Mouse (Mus musculus) myocyte (in vitro differentiated cells): ENCODE data around the gene Tyw5. TPM values are rescaled to one million over a fixed set of nuclear protein-coding genes. Genes with fewer than 3 reads are reported as not detected.

Experiments
- H3K27me3 ChIP-seq: one replicate; pipeline ENCODE4 v1.6.1; 2011; ENCODE audit not compliant: control insufficient read depth, insufficient read depth, insufficient read length
- H3K36me3 ChIP-seq: one replicate; pipeline ENCODE4 v1.6.1; 2011; ENCODE audit not compliant: control insufficient read depth, insufficient read depth
- H3K4me2 ChIP-seq: one replicate; pipeline ENCODE4 v1.6.1; 2011; ENCODE audit warnings: low read depth, control low read depth
- H3K4me3 ChIP-seq: one replicate; pipeline ENCODE4 v1.5.1; 2011; ENCODE audit warnings: mild to moderate bottlenecking, control low read depth, moderate library complexity
- H3K79me2 ChIP-seq: one replicate; pipeline ENCODE4 v1.6.1; 2011; ENCODE audit not compliant: control insufficient read depth, insufficient read depth
- H3ac ChIP-seq: one replicate; pipeline ENCODE4 v1.6.1; 2011; ENCODE audit not compliant: control insufficient read depth, insufficient read length
- CEBPB ChIP-seq: IDR thresholded peaks from 2 replicates; pipeline ENCODE4 v1.6.1; 2011; ENCODE audit warnings: mild to moderate bottlenecking, moderate library complexity; ENCODE audit not compliant: poor library complexity, insufficient read depth, severe bottlenecking
- E2F4 ChIP-seq: IDR thresholded peaks from one replicate; pipeline ENCODE4 v1.6.1; 2011; ENCODE audit warnings: mild to moderate bottlenecking, control low read depth, moderate library complexity; ENCODE audit not compliant: insufficient read depth
- MAX ChIP-seq: IDR thresholded peaks from one replicate; pipeline ENCODE4 v1.6.1; 2011; ENCODE audit warnings: low read depth, mild to moderate bottlenecking, control low read depth
- MYOD1 ChIP-seq, 3 experiments: IDR thresholded peaks; one replicate each; pipeline ENCODE4 v1.6.1; 2011; ENCODE audit warnings: control low read depth in 2 of 3, low read depth in 2 of 3, mild to moderate bottlenecking in 2 of 3, moderate library complexity in 1 of 3; ENCODE audit not compliant: insufficient read length in 2 of 3, control insufficient read depth in 1 of 3
- MYOG ChIP-seq, 3 experiments: IDR thresholded peaks; one replicate each; pipeline ENCODE4 v1.6.1; 2011; ENCODE audit warnings: control low read depth in 2 of 3, low read depth in 2 of 3, mild to moderate bottlenecking in 2 of 3; ENCODE audit not compliant: insufficient read length in 2 of 3, control insufficient read depth in 1 of 3, insufficient read depth in 1 of 3
- POLR2A ChIP-seq: IDR thresholded peaks from one replicate; pipeline ENCODE4 v1.6.1; 2011; ENCODE audit warnings: low read depth, mild to moderate bottlenecking, control low read depth, moderate library complexity; ENCODE audit not compliant: insufficient read length
- POLR2AphosphoS2 ChIP-seq: IDR thresholded peaks from one replicate; pipeline ENCODE4 v1.6.1; 2011; ENCODE audit warnings: low read depth, control low read depth; ENCODE audit not compliant: insufficient read length
- REST ChIP-seq: IDR thresholded peaks from one replicate; pipeline ENCODE4 v1.6.1; 2011; ENCODE audit warnings: mild to moderate bottlenecking, control low read depth, moderate library complexity; ENCODE audit not compliant: insufficient read depth, insufficient read length
- SRF ChIP-seq: IDR thresholded peaks from one replicate; pipeline ENCODE4 v1.6.1; 2011; ENCODE audit warnings: low read depth; ENCODE audit not compliant: control insufficient read depth, insufficient read length
- TCF12 ChIP-seq: IDR thresholded peaks from one replicate; pipeline ENCODE4 v1.6.1; 2011; ENCODE audit warnings: mild to moderate bottlenecking, control low read depth; ENCODE audit not compliant: poor library complexity, insufficient read depth, severe bottlenecking
- TCF3 ChIP-seq: IDR thresholded peaks from one replicate; pipeline ENCODE4 v1.6.1; 2011; ENCODE audit warnings: low read depth, control low read depth; ENCODE audit not compliant: insufficient read length
- USF1 ChIP-seq: IDR thresholded peaks from one replicate; pipeline ENCODE4 v1.6.1; 2011; ENCODE audit warnings: low read depth, mild to moderate bottlenecking, control low read depth, moderate library complexity
- polyA plus RNA-seq: library from polyadenylated mRNA; unstranded; fragments of >200 nt; fragmentation: generic; extraction: Trizol; gene quantifications from one replicate; pipeline ENCODE4 v1.2.1, GENCODE M21; 2012; ENCODE audit warnings: missing spikeins

Tyw5 gene
- polyA plus RNA-seq, 1 experiment = 6.4 TPM

DNA sequence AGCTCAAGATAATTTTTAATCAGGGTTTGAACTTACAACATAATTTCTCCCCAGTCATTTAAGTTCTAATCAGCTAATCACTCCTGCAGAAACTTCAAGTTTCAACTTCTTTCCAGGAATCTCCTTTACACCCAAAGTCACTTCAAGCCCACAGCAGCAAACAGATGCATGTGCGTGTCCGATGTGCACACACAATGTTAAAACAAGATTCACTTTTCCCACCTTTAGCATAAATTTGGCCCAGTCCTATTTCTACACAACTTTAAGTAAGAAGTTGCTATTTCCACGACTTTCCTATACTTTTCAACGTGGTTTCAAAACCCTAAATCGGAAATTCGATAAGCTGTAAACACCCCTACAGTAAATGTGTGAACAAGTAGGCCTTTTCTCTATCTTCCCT is 30.1 kb downstream of the Tyw5 start:
- H3K4me2 ChIP-seq = peak overlapping the region; percentile 76
- peak overlapping the region; percentile 62 for H3K4me3 ChIP-seq
- peaks cover 10% of the 10 kb centered on the region for H3K79me2 ChIP-seq
- no peaks in the 10 kb centered on the region for H3K36me3 ChIP-seq
- TF ChIP-seq TCF3 (no peak), POLR2A (no peak), CEBPB (no peak), REST (no peak), TCF12 (no peak), E2F4 (no peak), MYOD1 (IDR thresholded peaks at IDR 0.05; ENCODE audit: control insufficient read depth in 1 of 3, insufficient read length in 2 of 3, low read depth in 2 of 3) (no peak), MAX (no peak), POLR2AphosphoS2 (no peak), USF1 (no peak), SRF (no peak), MYOG (IDR thresholded peaks at IDR 0.05; ENCODE audit: control insufficient read depth in 1 of 3, insufficient read depth in 1 of 3, insufficient read length in 2 of 3, low read depth in 2 of 3) (no peak)
- no peaks in the 10 kb centered on the region for H3K27me3 ChIP-seq
- H3ac ChIP-seq = no peak overlapping the region

DNA sequence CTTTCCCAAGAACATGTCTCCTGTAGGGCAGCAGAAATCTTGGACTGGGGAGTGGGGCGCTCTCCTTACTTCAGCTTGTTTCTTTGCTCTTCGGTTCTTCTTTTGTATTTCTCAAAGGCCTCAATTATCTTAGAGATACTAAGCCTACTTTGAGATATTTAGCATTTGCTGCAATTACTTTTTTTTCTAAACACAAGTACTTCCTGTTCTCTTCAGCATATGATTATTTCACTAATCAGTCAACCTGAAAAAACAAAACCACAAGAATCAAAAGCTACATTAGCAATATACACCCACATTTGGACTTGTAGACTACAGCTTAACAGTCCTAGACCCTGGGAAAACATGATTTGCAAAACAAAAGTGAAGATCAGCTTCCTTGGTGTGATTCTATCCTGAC is 31.6 kb downstream of the Tyw5 start:
- H3K27me3 ChIP-seq = no peaks in the 10 kb centered on the region
- no peaks in the 10 kb centered on the region for H3K36me3 ChIP-seq
- TF ChIP-seq CEBPB (no peak), POLR2A (no peak), TCF3 (no peak), USF1 (no peak), TCF12 (no peak), MYOD1 (IDR thresholded peaks at IDR 0.05; ENCODE audit: control insufficient read depth in 1 of 3, insufficient read length in 2 of 3, low read depth in 2 of 3) (no peak), SRF (no peak), E2F4 (no peak), MAX (no peak), MYOG (IDR thresholded peaks at IDR 0.05; ENCODE audit: control insufficient read depth in 1 of 3, insufficient read depth in 1 of 3, insufficient read length in 2 of 3, low read depth in 2 of 3) (no peak), POLR2AphosphoS2 (no peak)
- H3K4me2 ChIP-seq = no peak overlapping the region
- no peak overlapping the region for H3K4me3 ChIP-seq
- H3ac ChIP-seq = no peak overlapping the region
- peaks cover 10% of the 10 kb centered on the region for H3K79me2 ChIP-seq

DNA sequence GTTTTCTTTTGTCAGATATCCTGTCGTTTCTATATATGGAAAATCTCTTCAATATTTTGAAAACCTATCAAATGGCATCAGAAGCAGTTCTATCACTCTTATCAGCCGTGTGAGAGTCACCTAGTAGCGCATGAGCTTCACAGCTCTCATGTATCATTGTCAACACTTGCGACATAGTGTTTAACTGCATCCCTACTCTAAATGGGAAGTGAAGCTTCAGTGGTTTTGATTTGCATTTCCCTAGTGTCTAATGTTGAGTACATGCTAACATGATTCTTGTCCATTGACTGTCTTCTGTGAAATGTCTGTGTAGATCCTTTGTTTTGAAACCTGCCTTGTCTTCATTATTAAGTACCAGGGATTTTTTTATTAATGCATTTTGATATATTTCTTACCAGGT is 36.5 kb downstream of the Tyw5 start:
- H3K79me2 ChIP-seq = no peaks in the 10 kb centered on the region
- H3ac ChIP-seq = no peak overlapping the region
- no peak overlapping the region for H3K4me3 ChIP-seq
- H3K4me2 ChIP-seq = no peak overlapping the region
- TF ChIP-seq SRF (no peak), REST (no peak), E2F4 (no peak)
- no peaks in the 10 kb centered on the region for H3K27me3 ChIP-seq
- no peaks in the 10 kb centered on the region for H3K36me3 ChIP-seq

DNA sequence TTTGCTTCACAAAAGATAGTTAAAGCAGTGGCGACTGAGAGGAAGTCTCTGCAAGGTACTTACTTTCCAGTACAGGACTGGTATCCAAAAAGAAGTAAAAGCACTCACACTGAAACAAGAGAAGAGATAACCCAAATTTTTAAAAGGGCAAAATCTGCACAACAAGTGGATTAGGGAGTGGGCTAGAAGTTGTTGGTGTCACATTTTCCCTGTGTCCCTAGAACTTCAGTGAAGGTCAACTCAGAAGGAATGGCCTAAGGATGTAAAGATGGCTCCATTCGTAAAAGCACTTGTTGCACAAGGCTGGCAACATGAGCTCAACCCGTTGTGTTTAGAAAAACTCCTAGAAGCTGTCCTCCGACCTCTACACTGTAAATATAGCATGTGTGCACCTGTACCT is 37.8 kb downstream of the Tyw5 start:
- H3K79me2 ChIP-seq = no peaks in the 10 kb centered on the region
- no peak overlapping the region for H3ac ChIP-seq
- TF ChIP-seq MAX = no peak
- TF ChIP-seq MYOG (IDR thresholded peaks at IDR 0.05; ENCODE audit: control insufficient read depth in 1 of 3, insufficient read depth in 1 of 3, insufficient read length in 2 of 3, low read depth in 2 of 3) = no peak
- TF ChIP-seq MYOD1 (IDR thresholded peaks at IDR 0.05; ENCODE audit: control insufficient read depth in 1 of 3, insufficient read length in 2 of 3, low read depth in 2 of 3) = no peak
- no peak for TF ChIP-seq TCF12

DNA sequence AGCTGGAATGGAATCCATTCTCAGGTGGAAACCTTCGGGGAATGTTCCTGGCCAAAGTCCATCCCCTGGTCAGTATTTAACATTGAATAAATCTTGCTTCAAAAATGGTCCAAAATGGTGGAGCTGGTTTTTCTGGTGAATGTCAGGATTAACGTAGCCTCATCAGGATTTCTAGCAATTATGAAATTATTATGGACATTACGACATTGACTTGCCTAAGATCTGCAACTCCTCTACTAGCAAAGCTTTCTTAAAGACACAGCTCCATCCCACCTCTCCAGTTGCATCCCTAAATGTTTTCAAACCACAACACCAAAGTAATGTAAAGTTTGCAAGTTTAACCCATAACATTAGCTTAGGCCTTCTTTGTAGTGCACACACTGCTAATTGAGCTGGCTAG is 39.5 kb downstream of the Tyw5 start:
- H3K27me3 ChIP-seq = no peaks in the 10 kb centered on the region
- no peaks in the 10 kb centered on the region for H3K79me2 ChIP-seq
- no peak overlapping the region for H3K4me3 ChIP-seq
- TF ChIP-seq SRF = no peak
- TF ChIP-seq USF1 = no peak
- no peak for TF ChIP-seq MYOD1 (IDR thresholded peaks at IDR 0.05; ENCODE audit: control insufficient read depth in 1 of 3, insufficient read length in 2 of 3, low read depth in 2 of 3)
- no peak for TF ChIP-seq MYOG (IDR thresholded peaks at IDR 0.05; ENCODE audit: control insufficient read depth in 1 of 3, insufficient read depth in 1 of 3, insufficient read length in 2 of 3, low read depth in 2 of 3)
- TF ChIP-seq REST = no peak
- TF ChIP-seq TCF3 = no peak
- TF ChIP-seq POLR2AphosphoS2 = no peak
- no peak for TF ChIP-seq MAX
- TF ChIP-seq TCF12 = no peak
- TF ChIP-seq CEBPB = no peak
- TF ChIP-seq E2F4 = no peak
- TF ChIP-seq POLR2A = no peak
- H3K4me2 ChIP-seq = no peak overlapping the region
- no peaks in the 10 kb centered on the region for H3K36me3 ChIP-seq
- H3ac ChIP-seq = no peak overlapping the region

More for the DNA sequence above, 37.8 kb downstream of the Tyw5 start:
- no peak overlapping the region for H3K4me2 ChIP-seq
- no peak overlapping the region for H3K4me3 ChIP-seq
- no peaks in the 10 kb centered on the region for H3K36me3 ChIP-seq
- no peaks in the 10 kb centered on the region for H3K27me3 ChIP-seq
